Mouse (Mus musculus): Measurements from ENCODE around the gene Cherp.

Gene Cherp

DNA sequence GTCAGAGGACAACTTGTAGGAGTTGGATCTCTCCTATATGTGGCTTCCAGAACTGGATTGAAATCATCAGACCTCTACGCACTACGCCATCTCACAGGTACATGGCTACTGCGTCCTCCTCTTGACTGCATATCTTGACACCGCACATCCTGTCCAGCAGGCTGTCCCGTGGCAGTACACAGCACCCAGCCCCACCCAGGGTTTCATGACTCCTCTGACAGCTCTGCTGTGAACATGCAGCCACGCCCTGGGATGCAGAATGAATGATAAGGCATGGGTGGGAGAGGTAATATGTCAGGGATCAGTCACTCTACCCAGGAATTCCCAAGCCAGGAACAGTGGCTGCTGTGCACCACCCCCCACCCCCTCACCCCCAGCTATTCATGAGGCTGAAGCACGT is 61.2 kb downstream of the Cherp start:
- no peak for DNase-seq (ENCODE audit: low spot score)

Data from left cerebral cortex, adult 11 months (tissue).